Mouse (Mus musculus): ENCODE measurements around the gene Duoxa1.
"Not testable (repeated sequence)": the region's sequence is repeated elsewhere in the genome, so short reads cannot be mapped to it uniquely, and the experiment has no call there.

Duoxa1 gene

GRCm38 (mm10) chr2:122330317-122330716, 16.8 kb upstream of the Duoxa1 start:
- DNase-seq (ENCODE audit: low read depth), result not testable (repeated sequence)

- DNase-seq (ENCODE audit: low read depth), result no peak
Measured at GRCm38 (mm10) chr2:122327986-122328385, 14.5 kb upstream of the Duoxa1 start.

GRCm38 (mm10) chr2:122325361-122325760, 11.8 kb upstream of the Duoxa1 start:
- no peak for DNase-seq (ENCODE audit: low read depth)

GRCm38 (mm10) chr2:122324586-122324985, 11.1 kb upstream of the Duoxa1 start:
- no peak for DNase-seq (ENCODE audit: low read depth)

- DNase-seq (ENCODE audit: low read depth), result no peak
Measured at GRCm38 (mm10) chr2:122323960-122324359, 10.4 kb upstream of the Duoxa1 start.

GRCm38 (mm10) chr2:122317384-122317783, 3.9 kb upstream of the Duoxa1 start:
- no peak for DNase-seq (ENCODE audit: low read depth)

- DNase-seq (ENCODE audit: low read depth), result no peak
Measured at GRCm38 (mm10) chr2:122315372-122315771, 1.8 kb upstream of the Duoxa1 start, which contains the start of gene Duox1. Gene Duox1, plus strand, starts transcription at chr2:122315672.

- DNase-seq (ENCODE audit: low read depth), result no peak
Measured at GRCm38 (mm10) chr2:122312722-122313417, 660 bp downstream of the Duoxa1 start.

GRCm38 (mm10) chr2:122311561-122311960, 2.0 kb downstream of the Duoxa1 start:
- no peak for DNase-seq (ENCODE audit: low read depth)

- no peak for DNase-seq (ENCODE audit: low read depth)
Measured at GRCm38 (mm10) chr2:122309647-122310046, 3.9 kb downstream of the Duoxa1 start.

- peak; percentile 85 for DNase-seq (ENCODE audit: low read depth)
Measured at GRCm38 (mm10) chr2:122306184-122306583, 7.3 kb downstream of the Duoxa1 start.

- no peak for DNase-seq (ENCODE audit: low read depth)
Measured at GRCm38 (mm10) chr2:122305097-122305892, 8.2 kb downstream of the Duoxa1 start.

- DNase-seq (ENCODE audit: low read depth), result no peak
Measured at GRCm38 (mm10) chr2:122304544-122304943, 9.0 kb downstream of the Duoxa1 start.

- DNase-seq (ENCODE audit: low read depth), result no peak
Measured at GRCm38 (mm10) chr2:122302574-122303241, 10.8 kb downstream of the Duoxa1 start.

- DNase-seq (ENCODE audit: low read depth), result no peak
Measured at GRCm38 (mm10) chr2:122301921-122302573, 11.5 kb downstream of the Duoxa1 start.

GRCm38 (mm10) chr2:122301081-122301920, 12.2 kb downstream of the Duoxa1 start:
- no peak for DNase-seq (ENCODE audit: low read depth)

GRCm38 (mm10) chr2:122300656-122301020, 12.9 kb downstream of the Duoxa1 start:
- no peak for DNase-seq (ENCODE audit: low read depth)

GRCm38 (mm10) chr2:122299911-122300655, 13.4 kb downstream of the Duoxa1 start:
- no peak for DNase-seq (ENCODE audit: low read depth)

GRCm38 (mm10) chr2:122298596-122299490, 14.7 kb downstream of the Duoxa1 start, which contains the start of gene Duoxa2:
Gene Duoxa2, plus strand, starts transcription at chr2:122298900.
- no peak for DNase-seq (ENCODE audit: low read depth)

All from fibroblast of lung, adult 2 months (primary cell).